Mouse (Mus musculus) layer of hippocampus, postnatal 14 days (tissue): ENCODE results near the gene Atg13. TPM values are rescaled to one million over a fixed set of nuclear protein-coding genes. Genes with fewer than 3 reads are reported as not detected.
"Not testable (repeated sequence)": the region's sequence is repeated elsewhere in the genome, so short reads cannot be mapped to it uniquely, and the experiment has no call there.

ENCODE experiments used
- DNase-seq, 2 experiments: peaks; one replicate each; pipeline ENCODE4 v3.0.0; 2021 to 2022; ENCODE audit warnings: low spot score in 2 of 2, mixed read lengths in 1 of 2
- long read RNA-seq, 2 experiments: library from polyadenylated mRNA; stranded (forward); transcript quantifications; one replicate each; pipeline ENCODE4 v2.0.0; 2021
- total RNA-seq, 2 experiments: library from RNA; stranded (reverse); gene quantifications; 2 replicates each; pipeline ENCODE4 v1.2.3; 2021

The Atg13 gene
- total RNA-seq, result 10 to 100 TPM; 57.2 to 59.5 TPM
- long read RNA-seq, experiment 1, transcript Atg13-201 (17 exons, 3,604 nt), result major isoform, 17 of 41 reads
- long read RNA-seq, experiment 1, partial matches to known transcripts, result 4 of 41 reads
- long read RNA-seq, experiment 1, other reads (novel, unspliced or antisense), result 16 of 41 reads
- long read RNA-seq, experiment 2, transcript Atg13-201 (17 exons, 3,604 nt), result major isoform, 22 of 49 reads
- long read RNA-seq, experiment 2, partial matches to known transcripts, result 3 of 49 reads
- long read RNA-seq, experiment 2, other reads (novel, unspliced or antisense), result 21 of 49 reads

DNA sequence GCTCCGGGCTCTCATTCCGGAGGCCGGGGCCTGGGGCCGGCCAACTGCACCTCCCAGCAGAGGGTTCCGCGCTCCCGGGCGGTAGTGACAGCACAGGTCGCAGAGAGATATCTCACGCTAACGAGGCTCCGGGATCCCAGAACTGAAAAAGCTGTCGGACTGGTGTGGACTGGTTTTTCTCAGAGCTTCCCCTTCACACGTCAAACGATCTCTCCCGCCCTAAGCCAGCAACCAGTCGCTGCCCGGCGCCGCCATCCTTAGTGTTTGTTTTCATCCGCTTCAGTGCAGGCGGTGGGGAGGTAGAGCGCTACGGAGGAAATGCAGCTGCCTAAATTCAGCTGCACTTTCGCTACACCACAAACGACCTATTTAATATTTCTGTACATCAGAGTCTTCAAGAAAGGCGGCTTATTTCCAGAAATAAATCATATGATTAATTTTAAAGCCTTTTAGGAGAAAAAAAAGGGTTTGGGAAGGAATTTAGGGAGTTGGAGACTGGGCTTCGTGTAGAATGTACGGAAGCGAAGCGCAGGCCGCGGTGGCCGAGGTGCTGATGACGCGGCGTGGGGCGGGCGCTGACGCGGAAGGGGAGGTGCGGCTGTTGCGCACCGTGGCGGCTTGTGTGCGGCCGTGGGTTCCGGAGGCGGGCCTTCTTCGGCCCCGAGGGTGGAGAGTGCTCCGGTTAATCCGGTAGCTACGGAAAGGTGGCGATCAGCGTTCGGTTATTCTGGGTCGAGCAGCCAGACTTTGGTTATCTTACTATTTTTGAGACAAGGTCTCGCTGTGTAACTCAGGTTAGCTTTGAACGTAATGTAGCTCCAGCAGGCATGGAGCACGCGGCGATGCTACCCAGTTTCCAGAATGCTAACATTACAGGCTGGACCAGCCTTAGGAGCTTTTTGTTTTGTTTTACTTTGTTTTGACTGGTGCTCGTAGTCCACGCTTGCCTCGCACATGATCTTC lies at the start of gene Atg13, which contains the start of gene Harbi1:
Gene Atg13, minus strand, starts transcription at position 305 of the 963 bp plus-strand sequence.
Gene Harbi1, plus strand, starts transcription at position 581 of the 963 bp plus-strand sequence.
- DNase-seq, result peak; percentile 88 to 94

DNA sequence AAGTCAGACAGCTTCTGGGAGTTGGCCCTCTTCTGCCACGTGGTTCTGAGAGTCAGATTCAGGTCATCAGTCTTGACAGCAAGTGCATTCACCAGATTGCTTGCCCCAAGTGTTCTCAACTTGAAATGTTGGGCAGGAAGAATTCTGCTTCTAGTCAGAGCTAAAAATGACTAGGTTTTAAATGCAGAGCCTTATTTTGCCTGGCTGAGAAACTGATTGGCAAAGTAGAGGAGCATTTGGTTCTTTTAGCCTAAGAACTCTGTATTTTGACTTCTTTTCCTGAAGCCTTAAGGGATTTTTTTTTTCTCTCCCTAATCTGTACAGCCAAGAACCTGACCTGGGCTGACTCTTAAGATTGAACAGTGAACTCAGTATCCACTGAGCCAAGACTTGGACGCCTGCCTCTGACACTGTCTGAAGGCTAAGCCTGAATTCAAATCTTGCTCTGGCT lies 39.5 kb upstream of the Atg13 start:
- peak in 1 of 2 experiments; percentile 42 for DNase-seq

DNA sequence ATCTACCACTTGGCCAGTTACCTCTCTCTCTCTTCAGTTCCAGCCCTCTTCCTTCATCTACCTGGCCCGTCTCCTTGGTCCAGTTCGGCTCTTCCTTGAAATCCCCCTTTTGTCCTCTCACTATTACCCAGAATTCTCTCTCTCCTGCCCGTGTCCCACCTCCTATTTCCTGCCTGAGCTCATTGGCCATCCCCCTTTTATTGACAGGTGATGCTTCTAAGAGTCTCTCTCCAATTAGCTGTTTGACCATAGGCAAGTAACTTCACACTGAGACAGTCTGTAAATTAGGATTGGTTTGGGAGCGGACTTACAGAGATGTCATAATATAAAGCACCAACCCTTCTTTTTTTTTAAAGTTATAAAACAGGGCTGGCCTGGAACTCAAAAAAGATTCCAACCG lies 34.3 kb upstream of the Atg13 start:
- no peak for DNase-seq

DNA sequence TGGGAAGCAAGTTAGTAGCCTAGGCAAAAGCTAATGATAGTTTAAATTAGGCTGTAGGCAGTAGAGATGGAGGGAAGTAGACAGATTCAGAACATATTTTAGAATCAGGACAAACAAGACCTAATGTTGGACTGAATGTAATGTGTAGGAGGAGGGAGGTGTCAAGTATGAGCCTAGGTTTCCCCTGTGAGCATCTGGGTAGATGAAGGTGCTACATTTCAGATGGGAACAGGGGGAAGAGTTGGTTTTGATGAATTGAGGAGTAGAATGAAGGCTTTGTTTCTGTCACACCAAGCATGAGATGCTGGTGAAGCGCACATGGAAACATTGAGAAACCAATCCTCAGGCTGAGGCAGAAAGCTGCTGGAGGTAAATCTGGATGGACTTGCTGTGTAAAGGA lies 29.2 kb upstream of the Atg13 start:
- DNase-seq, result no peak

DNA sequence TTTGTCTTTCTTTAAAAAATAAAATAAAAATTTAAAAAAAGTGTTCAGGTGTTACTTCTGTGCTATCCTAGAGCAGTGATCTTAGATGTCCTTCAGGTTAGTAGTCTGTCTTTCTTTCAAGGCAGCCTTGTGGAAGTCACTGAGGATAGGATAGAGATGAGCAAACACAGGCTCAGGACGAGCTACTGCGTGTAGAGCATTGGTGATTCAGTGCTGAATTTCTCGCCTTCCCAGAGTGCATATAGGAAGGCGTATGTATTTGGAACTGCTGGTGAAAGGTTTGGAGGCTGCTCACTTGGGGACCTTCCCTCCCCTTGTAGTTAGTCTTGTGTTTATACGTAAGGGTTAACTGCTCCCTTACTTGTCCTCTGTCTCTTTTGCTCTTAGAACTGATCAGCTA lies 24.8 kb upstream of the Atg13 start:
- no peak for DNase-seq

DNA sequence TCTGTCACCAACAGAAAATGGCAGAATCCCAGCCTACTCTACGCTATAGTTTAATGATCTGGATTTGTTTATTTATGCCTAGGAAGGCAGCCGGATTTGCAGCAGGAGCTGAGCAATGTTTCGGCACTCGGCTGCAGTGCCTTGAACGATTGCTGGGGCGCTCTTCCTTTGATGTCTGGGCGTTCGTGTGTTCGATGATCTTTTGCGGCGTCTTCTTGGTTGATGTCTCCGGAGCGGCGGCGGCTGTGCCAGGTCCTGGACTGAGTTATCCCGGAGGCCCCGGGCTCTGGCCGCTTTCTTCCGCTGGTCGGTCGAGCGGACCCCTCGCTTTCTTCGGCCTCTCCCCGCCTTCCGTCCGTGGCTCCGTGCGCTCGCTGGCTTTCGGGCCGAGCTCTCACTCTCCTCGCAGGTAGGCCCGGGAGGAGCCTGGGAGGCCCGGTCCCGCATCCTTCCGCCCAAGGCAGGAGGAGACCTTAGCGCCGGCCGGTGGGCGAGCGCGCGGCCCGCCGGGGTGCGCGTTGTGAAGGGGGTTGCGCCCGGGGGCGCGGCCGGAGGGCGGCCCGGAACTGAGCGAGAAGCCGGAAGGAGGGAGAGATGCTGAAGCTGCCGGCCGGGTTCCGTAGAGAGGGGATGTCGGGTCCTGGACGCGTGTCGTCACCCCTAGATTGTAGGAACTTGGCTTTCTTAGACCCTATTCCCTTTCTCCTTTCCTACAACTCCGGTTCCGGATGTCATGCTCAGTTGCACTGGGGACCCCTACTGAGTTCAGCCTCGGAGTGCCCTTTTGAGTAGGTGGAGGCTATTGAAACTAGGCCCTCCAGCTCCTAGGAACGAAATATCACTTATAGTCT lies 19.8 kb upstream of the Atg13 start, which contains the start of gene Ambra1:
Gene Ambra1, plus strand, starts transcription at position 164 of the 851 bp plus-strand sequence.
- peak; percentile 83 to 94 for DNase-seq

DNA sequence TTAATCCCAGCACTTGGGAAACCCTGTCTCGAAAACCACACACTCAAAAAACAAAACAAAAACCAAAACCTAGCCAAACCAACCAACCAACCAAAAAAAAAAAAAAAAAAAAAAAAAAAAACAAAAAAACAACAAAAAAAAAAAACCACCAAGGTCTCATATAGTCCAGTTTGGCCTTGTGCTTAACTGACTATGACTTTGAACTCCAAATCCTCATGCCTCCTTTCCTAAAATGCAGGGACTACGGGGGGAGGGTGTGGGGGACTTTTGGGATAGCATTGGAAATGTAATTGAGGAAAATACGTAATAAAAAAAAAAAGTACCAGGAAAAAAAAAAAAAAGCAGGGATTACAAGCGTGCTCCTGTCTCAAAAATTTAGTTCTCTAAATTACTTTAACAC lies 19.2 kb upstream of the Atg13 start:
- no peak for DNase-seq

DNA sequence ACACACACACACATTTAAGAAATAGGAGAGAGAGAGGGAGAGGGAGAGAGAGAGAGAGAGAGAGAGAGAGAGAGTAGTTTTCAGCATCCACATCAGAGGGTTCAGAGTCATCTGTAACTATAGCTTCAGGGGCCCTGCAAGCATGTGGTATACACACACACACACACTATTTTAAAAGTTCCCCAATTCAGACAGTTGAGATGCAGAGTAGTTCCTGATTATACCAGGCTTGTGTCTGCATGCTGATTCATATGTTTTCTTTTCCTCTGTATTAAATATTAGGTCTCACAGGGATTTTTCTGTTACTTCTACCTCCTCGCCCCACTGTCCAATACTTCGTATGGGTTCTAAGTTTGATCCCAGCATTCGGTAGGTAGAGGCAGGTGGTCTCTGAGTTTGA lies 16.6 kb upstream of the Atg13 start:
- no peak for DNase-seq

DNA sequence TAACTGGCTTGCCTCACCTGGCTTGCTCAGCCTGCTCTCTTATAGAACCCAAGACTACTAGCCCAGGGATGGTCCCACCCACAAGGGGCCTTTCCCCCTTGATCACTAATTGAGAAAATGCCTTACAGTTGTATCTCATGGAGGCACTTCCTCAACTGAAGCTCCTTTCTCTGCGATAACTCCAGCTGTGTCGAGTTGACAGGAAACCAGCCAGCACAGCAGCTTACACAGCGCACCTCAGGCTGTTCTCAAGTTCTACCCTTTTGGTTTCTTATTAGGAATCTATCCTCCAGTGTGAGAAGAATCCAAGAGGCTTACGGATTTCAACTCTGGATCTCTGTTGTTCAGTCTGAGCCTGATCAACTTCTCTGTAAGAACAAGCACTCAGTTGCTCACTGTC lies 15.1 kb upstream of the Atg13 start:
- DNase-seq, result not testable (repeated sequence)

DNA sequence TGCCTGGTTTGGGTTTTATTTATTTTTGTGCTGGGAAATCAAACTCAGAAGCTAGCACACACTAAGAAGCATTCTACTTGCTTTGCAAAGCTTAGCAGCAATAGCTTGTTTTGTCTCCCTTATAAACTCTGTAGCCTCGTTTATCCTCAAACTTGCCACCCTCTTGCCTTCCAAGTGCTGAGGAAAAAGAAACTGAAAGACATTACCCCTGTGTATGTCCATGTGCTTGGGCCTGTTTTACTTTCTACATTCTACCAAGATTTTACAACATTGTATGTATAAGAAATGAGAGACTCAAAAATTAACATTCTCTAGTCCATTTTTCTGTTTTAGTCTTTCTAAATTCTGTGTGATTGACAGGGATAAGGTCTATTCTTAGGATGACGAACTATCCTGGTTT lies 14.3 kb upstream of the Atg13 start:
- DNase-seq, result no peak

DNA sequence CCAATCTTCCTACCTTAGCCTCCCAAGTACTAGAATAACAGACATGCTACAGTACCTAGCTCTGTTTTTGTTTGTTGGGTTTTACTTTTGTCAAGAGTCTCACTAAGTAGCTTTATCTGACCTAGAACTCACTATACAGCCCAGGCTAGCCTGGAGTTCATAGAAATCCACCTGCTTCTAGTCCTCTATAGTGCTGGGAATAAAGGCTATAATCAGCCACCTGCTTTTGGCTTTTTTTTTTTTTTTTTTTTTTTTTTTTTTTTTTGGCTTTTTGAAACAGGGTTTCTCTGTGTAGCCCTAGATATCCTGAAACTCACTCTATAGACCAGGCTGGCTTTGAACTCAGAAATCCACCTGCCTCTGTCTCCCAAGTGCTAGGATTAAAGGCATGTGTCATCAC lies 13.6 kb upstream of the Atg13 start:
- DNase-seq, result no peak

DNA sequence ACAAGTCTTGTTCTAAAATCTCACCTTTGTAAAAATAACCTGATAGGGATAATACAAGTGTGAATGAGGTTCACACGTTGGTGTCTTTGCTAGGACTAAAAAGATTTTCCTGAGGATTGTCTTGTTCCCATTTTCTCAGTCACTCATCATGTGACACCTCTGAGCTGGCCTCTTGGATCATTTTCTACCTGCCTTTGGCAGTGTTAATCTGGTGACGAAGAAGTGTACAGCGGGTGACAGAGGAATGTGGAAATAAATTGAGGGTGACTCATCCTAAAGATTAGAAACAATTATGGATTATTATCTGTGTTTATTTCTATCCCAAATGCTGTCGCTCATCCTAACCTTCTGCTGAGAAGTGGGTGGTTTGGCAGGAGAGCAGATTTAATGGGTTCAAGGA lies 13.0 kb upstream of the Atg13 start:
- DNase-seq, result no peak

DNA sequence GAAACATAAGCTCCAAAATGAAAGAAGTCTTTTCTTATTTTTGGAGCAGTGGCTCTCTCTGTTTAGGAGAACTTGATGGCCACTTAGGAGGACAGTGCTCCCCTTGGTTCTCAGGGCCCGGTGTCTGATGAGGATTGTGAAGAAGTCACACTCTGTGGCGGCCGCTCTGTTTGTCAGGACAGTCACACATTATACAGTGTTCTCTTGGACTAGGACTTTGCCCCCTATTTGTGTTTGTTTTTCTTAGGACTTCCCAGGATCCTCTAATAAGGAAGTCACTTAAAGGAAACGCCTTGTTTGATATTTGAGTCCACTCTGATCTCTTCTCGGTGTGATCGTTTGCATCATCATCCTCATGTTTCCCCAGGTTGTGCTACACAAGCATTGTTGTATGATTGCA lies 7.9 kb upstream of the Atg13 start:
- no peak for DNase-seq

DNA sequence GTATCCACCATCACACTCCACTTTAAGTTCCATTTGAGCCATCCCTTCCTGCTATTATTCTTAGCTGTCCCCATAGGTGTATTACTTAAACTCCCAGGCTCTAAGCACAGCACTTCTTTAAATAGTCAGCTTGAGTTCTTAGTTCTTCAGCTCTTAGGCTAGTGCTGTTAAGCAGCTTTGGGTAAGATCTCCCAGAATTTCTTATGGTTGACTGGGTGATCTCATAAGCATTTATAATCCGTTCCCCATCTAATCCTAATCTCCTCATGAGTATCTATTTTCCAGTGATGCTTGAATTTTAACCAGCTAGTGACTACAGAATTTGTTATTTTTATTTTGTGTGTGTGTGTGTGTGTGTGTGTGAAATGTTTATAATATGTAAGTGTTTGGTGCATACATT lies 4.5 kb upstream of the Atg13 start:
- DNase-seq, result no peak

DNA sequence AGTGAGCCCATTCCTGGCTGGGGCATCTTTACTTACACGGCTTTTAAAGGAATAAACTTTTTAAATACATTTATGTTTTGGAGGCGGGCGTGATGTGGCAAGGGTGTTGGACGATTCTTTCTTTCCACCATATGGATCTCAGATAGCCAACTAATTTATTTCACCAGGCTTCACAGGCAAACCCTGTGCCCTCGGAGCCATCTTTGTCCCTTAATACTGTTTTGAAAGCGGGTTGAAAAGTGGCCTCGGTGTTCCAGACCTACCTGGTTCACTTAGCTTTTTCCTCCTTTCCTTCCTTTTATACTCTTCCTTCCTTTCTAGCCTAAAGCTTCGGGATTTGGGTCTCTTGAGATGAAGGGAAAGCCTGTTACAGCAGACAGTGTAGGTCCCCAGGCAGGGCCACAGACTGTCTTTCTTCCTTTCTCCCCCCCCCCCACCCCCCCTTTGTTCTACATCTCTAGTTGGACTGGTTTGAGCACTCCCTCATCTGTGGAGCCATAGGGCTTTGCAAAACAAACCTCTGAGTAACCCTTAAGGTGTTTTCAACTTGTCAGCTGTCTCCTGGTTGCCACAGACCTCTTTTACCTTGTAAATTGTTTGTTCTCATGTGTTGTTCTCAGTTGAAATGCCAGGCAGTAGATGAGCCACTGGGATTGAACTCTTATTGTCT lies 1.0 kb upstream of the Atg13 start:
- DNase-seq, result no peak

DNA sequence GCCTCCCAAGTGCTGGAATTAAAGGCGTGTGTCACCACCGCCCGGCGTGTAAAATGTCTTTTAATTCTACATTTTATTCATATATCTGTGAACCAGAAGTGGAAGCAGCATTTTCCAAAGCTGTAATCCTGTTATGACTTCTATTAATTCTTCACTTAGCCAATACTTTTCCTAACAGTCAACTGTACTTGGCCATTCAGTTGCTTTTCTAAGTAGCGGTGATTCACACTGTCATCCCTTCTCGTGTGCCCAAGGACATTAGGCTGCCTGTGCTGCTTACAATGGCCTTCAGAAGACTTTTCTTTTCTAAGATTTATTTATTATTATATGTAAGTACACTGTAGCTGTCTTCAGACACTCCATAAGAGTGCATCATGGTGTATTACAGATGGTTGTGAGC lies 2.0 kb downstream of the Atg13 start:
- no peak for DNase-seq

DNA sequence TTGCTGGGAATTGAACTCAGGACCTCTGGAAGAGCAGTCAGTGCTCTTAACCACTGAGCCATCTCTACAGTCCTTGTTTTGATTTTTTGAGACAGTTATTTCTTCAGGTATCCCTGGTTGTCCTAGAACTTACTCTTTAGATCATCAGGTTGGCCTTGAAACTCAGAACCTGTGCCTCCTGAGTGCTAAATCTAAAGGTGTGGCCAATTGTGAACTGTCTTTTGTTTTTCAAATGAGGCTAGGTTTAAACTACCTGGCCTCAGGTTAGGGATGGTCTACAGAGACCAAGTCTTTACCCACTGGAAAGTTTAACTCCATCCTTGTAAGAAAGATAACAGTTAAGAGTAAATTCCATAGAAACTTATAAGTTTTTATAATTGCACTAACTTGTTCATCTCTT lies 3.9 kb downstream of the Atg13 start:
- DNase-seq, result no peak

DNA sequence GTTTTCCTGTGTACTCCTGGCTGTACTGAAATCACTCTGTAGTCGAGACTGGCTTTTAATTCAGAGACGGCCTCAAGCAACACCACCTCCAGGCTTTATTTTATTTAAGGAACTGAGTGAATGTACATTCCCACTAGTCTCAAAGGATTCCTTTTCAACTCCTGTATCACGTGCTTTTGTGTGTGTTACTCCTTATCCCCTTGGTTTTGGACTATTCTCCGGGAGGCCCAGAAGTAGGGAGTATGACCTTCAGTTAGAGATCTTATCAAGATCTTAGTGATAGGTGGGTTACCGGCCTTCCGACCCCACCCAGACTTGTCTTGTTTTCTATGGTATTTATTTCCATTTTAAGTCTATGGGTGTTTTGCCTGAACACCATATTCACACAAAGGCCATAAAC lies 4.6 kb downstream of the Atg13 start:
- no peak for DNase-seq

DNA sequence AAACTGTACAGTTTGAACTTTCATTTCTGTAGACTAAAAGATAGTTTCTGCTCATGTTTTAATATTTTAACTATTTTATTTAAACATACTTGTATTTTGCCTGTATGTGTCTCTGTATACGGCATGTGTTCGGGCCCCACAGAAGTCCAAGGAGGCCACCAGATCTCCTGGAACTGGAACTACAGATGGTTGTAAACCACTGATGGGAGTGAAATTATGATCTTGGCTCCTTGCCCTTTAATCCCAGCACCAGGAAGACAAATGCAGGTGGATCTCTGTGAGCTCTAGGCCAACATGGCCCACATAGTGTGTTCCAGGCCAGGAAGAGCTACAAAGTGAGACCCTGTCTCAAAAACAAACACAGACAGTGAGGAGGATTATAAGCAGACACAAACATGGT lies 9.0 kb downstream of the Atg13 start:
- no peak for DNase-seq

DNA sequence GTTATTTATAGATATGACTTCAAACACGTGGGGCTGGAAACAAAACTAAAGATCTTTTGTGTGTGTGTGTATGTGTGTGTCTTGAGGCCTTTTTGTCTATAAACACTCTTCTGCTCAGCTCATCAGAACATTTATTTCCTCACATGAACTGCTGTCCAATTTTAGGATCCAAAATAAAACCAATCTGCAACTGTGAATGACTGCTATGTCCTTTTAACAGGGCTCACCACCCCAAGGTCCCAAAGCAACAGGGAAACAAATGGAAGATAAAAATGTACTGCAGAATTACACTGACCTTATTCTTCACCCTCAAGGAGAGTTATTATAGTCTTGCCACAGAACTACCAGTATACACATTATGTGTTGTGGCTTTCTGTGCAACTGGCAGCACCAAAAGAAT lies 11.2 kb downstream of the Atg13 start:
- no peak for DNase-seq

DNA sequence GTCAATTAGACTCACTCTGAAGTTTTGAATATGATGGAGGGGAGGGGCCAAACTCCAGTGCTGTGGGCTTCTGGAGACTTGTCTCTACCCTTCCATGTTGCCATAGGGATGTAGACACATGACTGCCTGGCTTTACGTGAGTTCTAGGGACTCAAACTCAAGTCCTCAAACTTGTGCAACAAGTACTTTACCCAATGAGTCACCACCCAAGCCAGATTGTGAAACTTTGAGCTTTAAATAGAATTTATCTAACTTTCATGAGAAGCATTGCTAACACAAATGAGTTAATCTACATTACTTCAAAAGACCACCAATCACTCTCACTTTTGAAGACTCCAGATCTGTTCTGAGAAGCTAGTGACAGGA lies 14.2 kb downstream of the Atg13 start:
- no peak for DNase-seq
